Mouse (Mus musculus) intestine, embryonic 16.5 days (tissue): Measurements from ENCODE around the gene Rab4b. TPM values are rescaled to one million over a fixed set of nuclear protein-coding genes. Genes with fewer than 3 reads are reported as not detected.

Source experiments
- ATAC-seq: fragments of 200-750 bp; cut with Nextera tagmentation; 2 replicates; pipeline ENCODE4 v1.8.0; 2017; ENCODE audit warnings: moderate TSS enrichment, moderate library complexity
- H3K27ac ChIP-seq: fragments of 300-500 bp; sonication (generic); 2 replicates; pipeline ENCODE4 v1.5.1; 2014; ENCODE audit warnings: mild to moderate bottlenecking, low read length
- H3K27me3 ChIP-seq: fragments of 300-500 bp; sonication (generic); replicated peaks from 2 replicates; pipeline ENCODE4 v1.6.1; 2014; ENCODE audit warnings: low read length, control low read depth, mixed read lengths; ENCODE audit not compliant: control insufficient read depth, insufficient read depth
- H3K36me3 ChIP-seq: fragments of 300-500 bp; sonication (generic); 2 replicates; pipeline ENCODE4 v1.6.1; 2014; ENCODE audit warnings: low read length, control low read depth; ENCODE audit not compliant: control insufficient read depth, insufficient read depth
- H3K4me1 ChIP-seq: fragments of 300-500 bp; sonication (generic); 2 replicates; pipeline ENCODE4 v1.6.1; 2014; ENCODE audit warnings: low read length, control low read depth, mixed read lengths; ENCODE audit not compliant: control insufficient read depth, insufficient read depth
- H3K4me2 ChIP-seq: fragments of 300-500 bp; sonication (generic); 2 replicates; pipeline ENCODE4 v1.6.1; 2014; ENCODE audit warnings: low read depth, low read length, control low read depth
- H3K4me3 ChIP-seq: fragments of 300-500 bp; sonication (generic); 2 replicates; pipeline ENCODE4 v1.5.1; 2014; ENCODE audit warnings: mild to moderate bottlenecking, low read length
- H3K9ac ChIP-seq: fragments of 300-500 bp; sonication (generic); 2 replicates; pipeline ENCODE4 v1.6.1; 2014; ENCODE audit warnings: low read depth, low read length
- H3K9me3 ChIP-seq: fragments of 300-500 bp; sonication (generic); 2 replicates; pipeline ENCODE4 v1.6.1; 2016; ENCODE audit warnings: low read length, control low read depth; ENCODE audit not compliant: control insufficient read depth
- WGBS: fragments of 180-500 bp; shearing (Covaris S2); extraction: QIAGEN DNeasy Blood & Tissue Kit; methylation state at CpG from one replicate; pipeline ENCODE4 v1.1.7; 2014; 5-methylcytosine and 5-hydroxymethylcytosine counted together
- microRNA counts: library from miRNA; unstranded; fragments of <30 nt; microRNA quantifications from one replicate; lab custom pipeline; 2016
- microRNA-seq: library from miRNA; unstranded; fragments of <30 nt; microRNA quantifications from one replicate; pipeline ENCODE4, GENCODE M21; 2016
- polyA plus RNA-seq: library from polyadenylated mRNA; unstranded; fragments of >200 nt; fragmentation: Nextera tagmentation; extraction: Ambion mirVana; gene quantifications from 2 replicates; pipeline ENCODE4 v1.2.1, GENCODE M21; 2015

Rab4b gene
- polyA plus RNA-seq, 1 experiment from 2014 or later = 69.9 TPM

- WGBS = 54% methylated on average over 3 of the region's 3 CpGs
- ATAC-seq = peak; percentile 68
- Histone ChIP-seq H3K27me3 (no peaks in the 10 kb centered on the region), H3K4me3 (no peak overlapping the region), H3K27ac (no peak overlapping the region), H3K4me1 (peaks cover 5% of the 10 kb centered on the region; the same call in 1 of the 2 replicates), H3K36me3 (no peaks in the 10 kb centered on the region), H3K9ac (no peak overlapping the region), H3K4me2 (no peak overlapping the region), H3K9me3 (0 out of 2 replicates have a peak, but pooled peaks cover 3% of the 10 kb centered on the region)
These were observed 50.5 kb downstream of the Rab4b start for GRCm38 (mm10) chr7:27128162-27128561.

- H3K9ac ChIP-seq = no peak overlapping the region
- no peaks in the 10 kb centered on the region for H3K9me3 ChIP-seq
- H3K4me3 ChIP-seq = no peak overlapping the region
These were observed 53.7 kb downstream of the Rab4b start for GRCm38 (mm10) chr7:27124969-27125368.

GRCm38 (mm10) chr7:27124305-27124832, 54.3 kb downstream of the Rab4b start:
- ATAC-seq = no peak
- Histone ChIP-seq H3K9me3 (no peaks in the 10 kb centered on the region), H3K9ac (no peak overlapping the region), H3K27ac (no peak overlapping the region), H3K4me3 (no peak overlapping the region), H3K36me3 (no peaks in the 10 kb centered on the region), H3K4me2 (no peak overlapping the region), H3K4me1 (no peaks in the 10 kb centered on the region), H3K27me3 (no peaks in the 10 kb centered on the region)
- WGBS = 67% methylated on average over 5 of the region's 5 CpGs

More at GRCm38 (mm10) chr7:27124969-27125368, 53.7 kb downstream of the Rab4b start:
- no peak overlapping the region for H3K27ac ChIP-seq
- no peak for ATAC-seq
- no peaks in the 10 kb centered on the region for H3K4me1 ChIP-seq
- H3K4me2 ChIP-seq = no peak overlapping the region
- no peaks in the 10 kb centered on the region for H3K27me3 ChIP-seq
- no peaks in the 10 kb centered on the region for H3K36me3 ChIP-seq
- WGBS = 89% methylated on average over 4 of the region's 4 CpGs

- Histone ChIP-seq H3K4me1 (no peaks in the 10 kb centered on the region), H3K4me3 (no peak within 1 kb of the TSS), H3K9me3 (no peaks in the 10 kb centered on the region), H3K9ac (no peak within 1 kb of the TSS), H3K36me3 (no peaks in the 10 kb centered on the region), H3K27ac (no peak within 1 kb of the TSS), H3K27me3 (no peaks in the 10 kb centered on the region), H3K4me2 (no peak within 1 kb of the TSS)
- ATAC-seq = no peak
These were observed 59.0 kb downstream of the Rab4b start, which contains the start of gene Cyp2f2 for GRCm38 (mm10) chr7:27119676-27120075. Cyp2f2 (plus strand) TSS chr7:27119909.

MicroRNAs within 50 kb of the gene (microRNA counts, 519-probe panel; counts per million panel counts)
- microRNA mmu-miR-1191 (lab: Ali Mortazavi, UCI) = 726 counts per million, percentile 2 among the panel's probes with 10 or more counts

Small RNA genes lying within 50 kb of the gene (microRNA-seq; reads per million reads assigned to microRNA genes)
- 2.3 reads per million, percentile 2 among the genes with 10 or more reads in this experiment for gene Mir1191
- 1.4 reads per million for gene Mir3101

Other genes starting within 250 kb of the Rab4b start
- gene Cyp2a22, start 239.5 kb downstream of the Rab4b start, polyA plus RNA-seq = not detected in 2 replicates
- 0.23 TPM in 1 of 2 replicates, not detected in the other for gene Cyp2a12, start 149.8 kb downstream of the Rab4b start, polyA plus RNA-seq
- gene Cyp2f2, start 59.0 kb downstream of the Rab4b start, polyA plus RNA-seq = 0.17 TPM in 1 of 2 replicates, not detected in the other
- 0.09 TPM in 1 of 2 replicates, not detected in the other for gene Cyp2t4, start 25.2 kb downstream of the Rab4b start, polyA plus RNA-seq
- gene Egln2, start 12.1 kb downstream of the Rab4b start, polyA plus RNA-seq = 66.1 and 72.4 TPM in 2 replicates
- not detected in 2 replicates for gene Gm21983, start 2.2 kb upstream of the Rab4b start, polyA plus RNA-seq
- 3.8 and 5.1 TPM in 2 replicates for gene Mia, start 2.3 kb upstream of the Rab4b start, polyA plus RNA-seq
- gene BC024978, start 16.9 kb upstream of the Rab4b start, polyA plus RNA-seq = 2.8 and 2.9 TPM in 2 replicates
- 227 and 251 TPM in 2 replicates for gene Snrpa, start 17.4 kb upstream of the Rab4b start, polyA plus RNA-seq
- 8.3 and 9.5 TPM in 2 replicates for gene Itpkc, start 49.8 kb upstream of the Rab4b start, polyA plus RNA-seq
- gene Coq8b, start 54.1 kb upstream of the Rab4b start, polyA plus RNA-seq = 25.5 and 26.3 TPM in 2 replicates
- 9.1 and 10.8 TPM in 2 replicates for gene Numbl, start 79.5 kb upstream of the Rab4b start, polyA plus RNA-seq
- gene Ltbp4, start 158.8 kb upstream of the Rab4b start, polyA plus RNA-seq = 70.2 and 79.2 TPM in 2 replicates
- 35.6 and 37.8 TPM in 2 replicates for gene Shkbp1, start 177.1 kb upstream of the Rab4b start, polyA plus RNA-seq
- gene Gm20479, start 178.5 kb upstream of the Rab4b start, polyA plus RNA-seq = 1.6 TPM in 1 of 2 replicates, not detected in the other